Mouse (Mus musculus) kidney, postnatal 4 days (tissue): Measurements from ENCODE around the gene Podnl1.

Experiments
- DNase-seq, 2 experiments: peaks; one replicate each; pipeline ENCODE4 v3.0.0; 2021; ENCODE audit warnings: mixed read lengths in 2 of 2

Podnl1 gene

GRCm38 (mm10) chr8:84127202-84127901, 1.6 kb downstream of the Podnl1 start:
- peak; percentile 28 to 48 for DNase-seq

- peak; percentile 34 to 51 for DNase-seq
Measured at GRCm38 (mm10) chr8:84128277-84128676, 2.5 kb downstream of the Podnl1 start.

GRCm38 (mm10) chr8:84130806-84131205, 5.0 kb downstream of the Podnl1 start:
- DNase-seq = peak; percentile 37 to 57

GRCm38 (mm10) chr8:84132225-84132624, 6.4 kb downstream of the Podnl1 start:
- DNase-seq = no peak

GRCm38 (mm10) chr8:84137848-84138247, 12.1 kb downstream of the Podnl1 start:
- DNase-seq = no peak

GRCm38 (mm10) chr8:84140838-84141237, 15.0 kb downstream of the Podnl1 start:
- DNase-seq = no peak

GRCm38 (mm10) chr8:84144636-84145245, 19.0 kb downstream of the Podnl1 start:
- no peak for DNase-seq

- peak; percentile 50 to 69 for DNase-seq
Measured at GRCm38 (mm10) chr8:84147324-84147766, 21.6 kb downstream of the Podnl1 start.

GRCm38 (mm10) chr8:84147769-84148530, 22.2 kb downstream of the Podnl1 start, which contains the start of the genes Cc2d1a and 4930432K21Rik:
Gene Cc2d1a, minus strand, starts transcription at chr8:84147936.
Gene 4930432K21Rik, plus strand, starts transcription at chr8:84148025.
- peak; percentile 94 to 96 for DNase-seq

- DNase-seq = peak; percentile 25 to 27
Measured at GRCm38 (mm10) chr8:84148531-84148850, 22.7 kb downstream of the Podnl1 start.

GRCm38 (mm10) chr8:84149181-84149580, 23.4 kb downstream of the Podnl1 start:
- DNase-seq = no peak

- no peak for DNase-seq
Measured at GRCm38 (mm10) chr8:84157620-84158019, 31.8 kb downstream of the Podnl1 start.

- no peak for DNase-seq
Measured at GRCm38 (mm10) chr8:84167696-84168095, 41.9 kb downstream of the Podnl1 start.

GRCm38 (mm10) chr8:84170096-84170495, 44.3 kb downstream of the Podnl1 start:
- DNase-seq = no peak

GRCm38 (mm10) chr8:84173861-84174260, 48.1 kb downstream of the Podnl1 start:
- DNase-seq = peak; percentile 39 to 54

GRCm38 (mm10) chr8:84176560-84176959, 50.8 kb downstream of the Podnl1 start:
- DNase-seq = peak; percentile 33 to 53

- no peak for DNase-seq
Measured at GRCm38 (mm10) chr8:84177405-84177804, 51.6 kb downstream of the Podnl1 start.

- DNase-seq = no peak
Measured at GRCm38 (mm10) chr8:84178592-84178991, 52.8 kb downstream of the Podnl1 start.

GRCm38 (mm10) chr8:84179946-84180345, 54.2 kb downstream of the Podnl1 start:
- DNase-seq = no peak

- DNase-seq = peak; percentile 79 to 86
Measured at GRCm38 (mm10) chr8:84180530-84181190, 54.9 kb downstream of the Podnl1 start.
